In the genomic region with DNA sequence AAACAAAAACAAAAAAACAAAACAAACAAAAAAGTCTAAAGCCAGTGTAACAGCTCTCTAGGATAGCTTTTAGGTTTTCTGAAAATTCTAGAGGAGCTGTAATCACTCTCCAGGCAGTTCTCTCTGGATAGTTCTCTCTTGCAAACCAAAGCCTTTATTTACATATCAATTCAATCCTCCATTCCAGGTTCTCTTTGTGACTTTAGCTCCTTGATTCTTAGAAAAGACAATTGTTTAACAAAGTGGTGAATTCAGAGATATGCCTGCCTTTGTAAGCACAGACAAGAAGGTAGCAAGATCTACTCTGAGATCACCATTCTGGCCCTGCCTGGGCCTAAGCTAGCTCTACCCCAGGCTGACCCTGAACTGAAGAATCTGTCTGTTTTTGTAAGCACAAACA, we compare ENCODE assay signal across 25 mouse cellular contexts.
"Had no signal": no experiment of that assay in that cellular context is flagged by ENCODE, and none has a peak within 500 bp of the region (broad histone marks: within the 10 kb centered on the region; RNA-seq: fewer than 3 reads in every experiment).

No protein-coding gene starts in this region.

- DNase-seq: gastrocnemius, adult 2 months; gastrocnemius, postnatal 10 days; gastrocnemius, postnatal 25 days; heart, adult 18-20 months; heart, postnatal 10 days; heart, postnatal 4 days; kidney, adult 18-20 months; kidney, adult 8-10 months; kidney, postnatal 10 days; kidney, postnatal 25 days; kidney, postnatal 4 days; liver; liver, embryonic 13.5 days had no signal

- H3K27ac ChIP-seq: gastrocnemius, adult 2 months; heart, embryonic 10.5 days; hindbrain, embryonic 10.5 days; hindbrain, embryonic 14.5 days; intestine, embryonic 15.5 days; layer of hippocampus, adult 2 months; left cerebral cortex, adult 2 months; limb, embryonic 10.5 days; limb, embryonic 12.5 days; liver, embryonic 13.5 days had no signal

- H3K9me3 ChIP-seq: heart, embryonic 10.5 days; heart, embryonic 12.5 days; hindbrain, embryonic 10.5 days; intestine, embryonic 15.5 days; limb, embryonic 10.5 days; limb, embryonic 12.5 days; liver, embryonic 13.5 days had no signal

- ATAC-seq: hindbrain, embryonic 16.5 days; inflammation-experienced regulatory T-cells, adult 6 months had no signal

- H3K36me3 ChIP-seq: heart, embryonic 10.5 days; heart, embryonic 12.5 days; hindbrain, embryonic 10.5 days; intestine, embryonic 15.5 days; limb, embryonic 10.5 days; limb, embryonic 12.5 days; liver, embryonic 13.5 days had no signal

- H3K4me1 ChIP-seq: heart, embryonic 10.5 days; heart, embryonic 12.5 days; hindbrain, embryonic 10.5 days; intestine, embryonic 15.5 days; limb, embryonic 10.5 days; limb, embryonic 12.5 days; liver, embryonic 13.5 days had no signal

- H3K4me2 ChIP-seq: heart, embryonic 12.5 days; hindbrain, embryonic 14.5 days; intestine, embryonic 15.5 days; limb, embryonic 12.5 days; liver, embryonic 11.5 days; liver, embryonic 13.5 days had no signal

- H3K9ac ChIP-seq: heart, embryonic 12.5 days; hindbrain, embryonic 14.5 days; intestine, embryonic 15.5 days; limb, embryonic 12.5 days; liver, embryonic 13.5 days had no signal

- H3K27me3 ChIP-seq: heart, embryonic 12.5 days; intestine, embryonic 15.5 days; limb, embryonic 12.5 days; liver, embryonic 13.5 days had no signal

- H3K4me3 ChIP-seq: gastrocnemius, adult 2 months; heart, embryonic 10.5 days; heart, embryonic 12.5 days; hindbrain, embryonic 10.5 days; intestine, embryonic 15.5 days; layer of hippocampus, adult 2 months; left cerebral cortex, adult 2 months; limb, embryonic 10.5 days; limb, embryonic 12.5 days; liver, embryonic 13.5 days had no signal
